Mouse (Mus musculus) erythroblast, adult 5-6 weeks (primary cell): Measurements from ENCODE around the gene Kcnc4. TPM values are rescaled to one million over a fixed set of nuclear protein-coding genes. Genes with fewer than 3 reads are reported as not detected.

ENCODE experiments used
- ATAC-seq: replicated peaks from 2 replicates; pipeline ENCODE4 v1.8.0; 2016; ENCODE audit warnings: moderate number of reproducible peaks, mild to moderate bottlenecking, moderate TSS enrichment, inconsistent platforms; ENCODE audit not compliant: poor library complexity, low FRiP score, severe bottlenecking
- total RNA-seq, 2 experiments: library from RNA; stranded (forward) in 1 of 2; stranded (reverse) in 1 of 2; fragments of 150-400 nt in 1 of 2; fragments of 200-764, 138-1000 nt in 1 of 2; gene quantifications; 2 replicates each; pipeline versions ENCODE4 v1.2.3 to v1.2.4; 2015 to 2017; ENCODE audit warnings: low replicate concordance in 2 of 2

Gene Kcnc4
- total RNA-seq, 2 experiments from 2014 or later, result not detected

- ATAC-seq, result no peak
These were observed 550 bp upstream of the Kcnc4 start for GRCm38 (mm10) chr3:107459773-107460431.

- ATAC-seq, result no peak
These were observed 690 bp downstream of the Kcnc4 start for GRCm38 (mm10) chr3:107458528-107459195.

GRCm38 (mm10) chr3:107458104-107458503 lies 1.2 kb downstream of the Kcnc4 start:
- ATAC-seq, result no peak

- ATAC-seq, result no peak
These were observed 5.1 kb downstream of the Kcnc4 start for GRCm38 (mm10) chr3:107454280-107454679.

- ATAC-seq, result no peak
These were observed 12.5 kb downstream of the Kcnc4 start for GRCm38 (mm10) chr3:107446822-107447221.

GRCm38 (mm10) chr3:107443866-107444265 lies 15.5 kb downstream of the Kcnc4 start:
- ATAC-seq, result no peak

- ATAC-seq, result no peak
These were observed 17.2 kb downstream of the Kcnc4 start for GRCm38 (mm10) chr3:107442191-107442590.

GRCm38 (mm10) chr3:107441306-107441705 lies 18.0 kb downstream of the Kcnc4 start:
- no peak for ATAC-seq

GRCm38 (mm10) chr3:107439280-107439679 lies 20.1 kb downstream of the Kcnc4 start:
- no peak for ATAC-seq

- ATAC-seq, result no peak
These were observed 21.7 kb downstream of the Kcnc4 start for GRCm38 (mm10) chr3:107437666-107438065.

- no peak for ATAC-seq
These were observed 22.9 kb downstream of the Kcnc4 start for GRCm38 (mm10) chr3:107436434-107436833.

GRCm38 (mm10) chr3:107433614-107434013 lies 25.7 kb downstream of the Kcnc4 start:
- no peak for ATAC-seq

- no peak for ATAC-seq
These were observed 28.1 kb downstream of the Kcnc4 start for GRCm38 (mm10) chr3:107431268-107431667.

GRCm38 (mm10) chr3:107424258-107425041 lies 34.9 kb downstream of the Kcnc4 start:
- no peak for ATAC-seq

GRCm38 (mm10) chr3:107420156-107420555 lies 39.2 kb downstream of the Kcnc4 start:
- ATAC-seq, result no peak

- ATAC-seq, result no peak
These were observed 42.1 kb downstream of the Kcnc4 start for GRCm38 (mm10) chr3:107417287-107417644.

- ATAC-seq, result no peak
These were observed 42.6 kb downstream of the Kcnc4 start for GRCm38 (mm10) chr3:107416541-107417286.

GRCm38 (mm10) chr3:107413093-107413492 lies 46.3 kb downstream of the Kcnc4 start:
- ATAC-seq, result no peak

GRCm38 (mm10) chr3:107412509-107412908 lies 46.8 kb downstream of the Kcnc4 start:
- ATAC-seq, result no peak

GRCm38 (mm10) chr3:107411669-107412068 lies 47.7 kb downstream of the Kcnc4 start:
- ATAC-seq, result no peak
